Mouse (Mus musculus): ENCODE measurements around the gene Pdcd2l.
"Not testable (repeated sequence)": the region's sequence is repeated elsewhere in the genome, so short reads cannot be mapped to it uniquely, and the experiment has no call there.

Pdcd2l gene

GRCm38 (mm10) chr7:34214644-34215043 is 18.2 kb upstream of the Pdcd2l start:
- CTCF ChIA-PET, result interaction anchor here (0.9 to 1.0 kb wide), 2 partner anchors 8 to 46 kb away, joined by 3 to 4 read pairs; no protein-coding TSS in a partner anchor

GRCm38 (mm10) chr7:34213281-34213680 is 16.8 kb upstream of the Pdcd2l start:
- CTCF ChIA-PET, result no interaction called here

DNA sequence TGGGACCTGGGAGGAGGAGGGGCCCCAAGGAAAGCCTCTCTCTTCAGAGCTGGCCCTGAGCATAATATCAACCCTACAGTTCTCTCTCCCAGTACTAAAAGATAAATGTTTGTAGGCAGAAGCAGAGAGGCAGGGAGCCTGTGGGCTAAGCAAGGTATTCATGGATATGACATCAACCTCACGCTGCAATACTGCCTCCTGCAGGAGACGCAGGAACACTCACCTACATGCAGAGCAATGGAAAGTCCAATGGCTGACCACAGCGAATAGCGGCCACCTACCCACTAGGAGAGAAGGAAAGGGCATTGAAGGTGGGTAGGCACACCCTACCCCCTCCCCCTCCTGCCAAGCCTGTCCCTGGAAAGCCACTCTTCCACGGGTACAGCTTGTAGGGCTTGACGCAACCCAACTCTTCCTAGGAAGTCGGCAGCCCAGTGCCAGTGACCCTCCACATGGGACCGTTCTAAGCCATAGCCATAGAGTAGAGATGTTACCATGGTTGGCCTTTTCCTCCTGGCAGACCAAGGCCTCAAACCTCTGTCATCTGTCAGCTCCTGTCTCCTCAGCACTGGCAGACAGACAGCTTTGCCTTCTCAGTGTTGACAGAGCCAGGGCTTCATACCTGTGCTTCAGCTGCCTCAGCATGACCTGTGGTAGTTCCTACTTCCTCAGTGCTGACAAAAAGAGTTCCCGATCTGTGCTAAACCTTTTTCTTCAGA is 11.7 kb upstream of the Pdcd2l start:
- CTCF ChIA-PET, result no interaction called here

GRCm38 (mm10) chr7:34206331-34206730 is 9.9 kb upstream of the Pdcd2l start:
- CTCF ChIA-PET, result no interaction called here

DNA sequence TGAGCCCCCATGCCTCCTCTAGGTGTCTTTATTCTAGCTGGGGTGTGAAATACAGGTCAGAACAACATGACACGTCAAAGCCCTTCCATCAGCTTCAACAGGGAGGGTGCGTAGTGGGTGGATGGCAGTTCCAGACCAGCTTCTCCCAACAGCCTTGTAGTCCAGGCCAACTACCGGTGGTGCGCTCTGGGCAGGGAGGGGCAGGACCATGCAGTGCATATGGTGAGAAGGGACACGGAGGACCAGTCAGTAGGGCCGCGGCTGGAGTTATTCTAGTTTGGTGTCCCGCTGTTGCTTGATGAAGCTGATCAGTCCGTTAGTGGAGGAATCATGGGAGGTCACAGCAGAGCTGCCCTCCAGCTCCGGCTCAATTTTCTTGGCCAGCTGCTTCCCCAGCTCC is 5.7 kb upstream of the Pdcd2l start:
- CTCF ChIA-PET, result not testable (repeated sequence)

GRCm38 (mm10) chr7:34200829-34201228 is 4.4 kb upstream of the Pdcd2l start:
- CTCF ChIA-PET, result interaction anchor here (0.6 kb wide), 1 partner anchor 91 kb away, joined by 3 read pairs; no protein-coding TSS in a partner anchor

DNA sequence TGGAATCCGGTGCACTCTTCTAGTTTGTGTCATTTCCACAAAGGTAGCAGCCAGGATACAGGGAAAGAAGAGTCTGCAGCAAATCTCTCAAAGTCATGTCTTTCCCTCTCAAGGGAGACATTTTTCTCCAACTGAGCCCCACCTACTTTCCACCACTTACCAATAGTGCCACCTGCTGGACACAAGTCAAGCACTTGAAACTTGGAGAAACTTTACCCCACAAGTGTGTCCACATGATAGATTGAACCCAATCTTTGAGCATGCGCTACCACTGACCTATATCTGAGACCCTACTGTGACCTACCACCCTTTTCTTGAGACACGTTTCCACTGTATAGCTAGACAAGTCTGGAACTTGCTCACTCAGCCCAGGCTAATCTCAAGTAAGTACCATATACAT is 1.9 kb upstream of the Pdcd2l start:
- CTCF ChIA-PET, result interaction anchor here (0.5 to 0.7 kb wide), 2 partner anchors 75 to 1407 kb away, joined by 4 to 6 read pairs; no protein-coding TSS in a partner anchor

DNA sequence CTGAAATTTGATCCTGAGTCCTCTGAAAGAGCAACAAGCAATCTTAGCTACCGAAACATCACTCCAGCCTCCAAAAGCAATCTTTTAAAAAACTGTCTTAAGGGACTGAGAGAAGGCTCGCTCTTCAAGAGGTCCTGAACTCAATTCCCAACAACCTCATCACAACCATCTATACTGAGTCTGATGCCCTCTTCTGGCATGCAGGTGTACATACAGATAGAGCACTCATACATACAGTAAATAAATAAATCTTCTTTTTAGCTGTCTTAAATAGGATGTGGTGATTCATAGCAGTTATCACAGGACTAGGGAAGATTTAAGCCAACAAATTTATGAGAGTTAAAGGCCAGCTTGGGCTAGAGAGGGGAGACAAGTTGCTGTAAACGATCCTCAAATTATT is 829 bp downstream of the Pdcd2l start:
- CTCF ChIA-PET, result interaction anchor here (0.6 to 0.7 kb wide), 2 partner anchors 12 to 142 kb away, joined by 4 read pairs; no protein-coding TSS in a partner anchor

DNA sequence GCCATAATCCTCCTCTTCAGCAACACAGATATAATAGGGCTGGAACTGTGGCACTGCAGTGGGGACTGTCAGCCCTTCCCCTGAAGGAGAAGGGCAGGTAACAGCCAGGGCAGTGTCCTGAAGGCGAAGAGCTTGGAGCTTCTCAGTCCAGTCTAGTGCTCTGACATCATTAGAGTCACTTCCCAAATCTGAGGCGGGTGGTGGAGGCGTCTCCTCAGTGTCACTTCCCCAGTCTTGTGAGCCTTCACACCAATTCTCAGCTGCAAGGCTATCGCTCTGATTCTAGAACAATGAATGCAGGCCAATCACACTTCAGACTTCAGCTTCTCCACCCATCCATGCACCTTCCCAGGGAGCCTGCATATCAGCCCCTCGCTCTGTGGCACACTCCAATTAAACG is 3.6 kb downstream of the Pdcd2l start:
- CTCF ChIA-PET, result no interaction called here

- CTCF ChIA-PET, result no interaction called here
Measured at GRCm38 (mm10) chr7:34189376-34189989, 7.0 kb downstream of the Pdcd2l start.

- CTCF ChIA-PET, result interaction anchor here (1.3 kb wide), 1 partner anchor 12 kb away, joined by 4 read pairs; no protein-coding TSS in a partner anchor
Measured at GRCm38 (mm10) chr7:34183794-34184193, 12.7 kb downstream of the Pdcd2l start.

DNA sequence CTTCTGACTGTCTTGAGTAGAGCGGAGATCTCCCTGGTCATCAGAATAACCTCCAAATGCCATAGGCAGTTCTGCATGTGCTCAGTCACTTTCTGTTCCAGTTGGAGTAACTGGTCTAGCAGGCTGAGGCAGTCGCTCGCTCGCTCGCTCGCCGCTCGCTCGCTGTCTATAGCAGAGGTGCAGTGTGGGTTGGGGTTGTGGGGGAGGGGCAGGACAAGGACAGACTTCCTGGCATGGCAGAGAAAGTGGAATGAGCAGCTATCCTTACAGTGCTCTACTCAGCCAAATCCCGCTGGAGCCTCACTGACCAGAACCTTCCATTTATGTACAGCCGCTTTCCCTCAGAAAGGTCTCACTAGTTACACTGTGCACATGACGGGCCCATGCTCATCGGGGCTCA is 13.1 kb downstream of the Pdcd2l start:
- CTCF ChIA-PET, result interaction anchor here (0.6 to 1.3 kb wide), 3 partner anchors 12 to 315 kb away, joined by 3 to 9 read pairs (median 4); no protein-coding TSS in a partner anchor

- CTCF ChIA-PET, result not testable (repeated sequence)
Measured at GRCm38 (mm10) chr7:34176241-34176640, 20.2 kb downstream of the Pdcd2l start.

GRCm38 (mm10) chr7:34172251-34172650 is 24.2 kb downstream of the Pdcd2l start:
- CTCF ChIA-PET, result no interaction called here

- CTCF ChIA-PET, result no interaction called here
Measured at GRCm38 (mm10) chr7:34169454-34169853, 27.0 kb downstream of the Pdcd2l start, which contains the start of gene Uba2. Gene Uba2, minus strand, starts transcription at chr7:34169599.

GRCm38 (mm10) chr7:34168470-34169251 is 27.8 kb downstream of the Pdcd2l start:
- CTCF ChIA-PET, result interaction anchor here (0.6 to 0.8 kb wide), 2 partner anchors 45 to 893 kb away, joined by 4 to 29 read pairs; no protein-coding TSS in a partner anchor

- CTCF ChIA-PET, result interaction anchor here (0.8 kb wide), 1 partner anchor 46 kb away, joined by 4 read pairs; no protein-coding TSS in a partner anchor
Measured at GRCm38 (mm10) chr7:34167766-34168469, 28.5 kb downstream of the Pdcd2l start.

DNA sequence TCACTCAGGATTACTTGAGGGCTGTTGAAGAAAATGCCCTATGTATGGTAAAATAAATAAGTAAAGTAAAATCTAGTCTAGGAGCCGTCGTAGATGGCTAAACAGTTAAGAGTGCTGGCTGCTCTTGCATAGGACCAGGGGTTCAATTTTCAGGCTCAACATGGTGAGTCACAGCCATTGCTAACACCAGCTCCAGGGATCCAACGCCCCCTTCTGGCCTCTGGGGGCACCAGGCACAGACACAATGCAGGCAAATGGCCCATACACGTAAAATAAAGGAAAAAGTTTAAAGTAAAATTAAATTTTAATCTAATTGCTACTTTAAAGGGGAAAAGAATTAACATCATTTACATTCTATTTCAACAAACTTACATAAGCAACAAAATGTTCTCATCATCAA is 29.6 kb downstream of the Pdcd2l start:
- CTCF ChIA-PET, result no interaction called here

- CTCF ChIA-PET, result no interaction called here
Measured at GRCm38 (mm10) chr7:34165999-34166398, 30.5 kb downstream of the Pdcd2l start.

DNA sequence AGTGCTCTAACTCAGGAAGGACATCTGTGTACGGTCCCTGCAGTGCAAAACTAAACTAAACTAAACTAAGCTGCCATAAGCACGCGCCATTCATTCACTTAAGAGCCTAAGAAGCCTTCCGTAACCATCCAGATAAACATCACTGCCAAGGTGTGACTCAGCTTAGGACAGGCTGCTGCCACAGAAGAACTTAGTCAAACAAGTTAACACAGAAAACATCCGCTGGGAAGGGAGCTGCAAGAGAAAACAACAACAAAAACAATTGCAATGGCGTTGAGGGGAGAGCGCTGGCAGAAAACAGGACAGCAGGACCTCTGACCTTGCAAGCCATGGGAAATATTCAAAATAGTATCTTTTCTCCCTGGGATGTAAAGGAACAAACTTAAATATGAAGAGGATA is 31.8 kb downstream of the Pdcd2l start:
- CTCF ChIA-PET, result interaction anchor here (0.6 kb wide), 1 partner anchor 9 kb away, joined by 5 read pairs; no protein-coding TSS in a partner anchor

- CTCF ChIA-PET, result interaction anchor here (0.5 kb wide), 1 partner anchor 962 kb away, joined by 3 read pairs; no protein-coding TSS in a partner anchor
Measured at GRCm38 (mm10) chr7:34159167-34159566, 37.3 kb downstream of the Pdcd2l start.
